Mouse (Mus musculus): Measurements from ENCODE around the gene 1110002E22Rik.

The 1110002E22Rik gene

DNA sequence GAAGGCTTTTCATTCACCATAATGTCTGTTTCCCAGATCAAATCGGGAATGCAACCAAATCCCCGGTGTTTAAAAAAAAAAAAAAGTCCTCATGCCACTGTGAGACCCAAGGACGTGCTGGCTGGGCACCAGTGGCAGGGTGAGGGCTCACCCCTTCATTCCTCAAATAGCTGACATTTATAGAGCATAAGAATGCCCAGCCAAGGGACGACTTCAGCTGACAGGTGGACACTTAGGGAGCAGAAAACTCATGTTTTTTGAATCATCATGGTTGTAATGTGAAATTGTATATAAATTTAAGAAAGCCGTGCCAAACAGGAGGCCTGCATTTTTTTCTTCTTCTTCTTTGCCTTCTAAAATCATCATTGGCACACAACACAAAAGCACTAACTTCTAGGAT lies 40.2 kb downstream of the 1110002E22Rik start:
- DNase-seq (ENCODE audit: low read depth, low spot score) = no peak

DNA sequence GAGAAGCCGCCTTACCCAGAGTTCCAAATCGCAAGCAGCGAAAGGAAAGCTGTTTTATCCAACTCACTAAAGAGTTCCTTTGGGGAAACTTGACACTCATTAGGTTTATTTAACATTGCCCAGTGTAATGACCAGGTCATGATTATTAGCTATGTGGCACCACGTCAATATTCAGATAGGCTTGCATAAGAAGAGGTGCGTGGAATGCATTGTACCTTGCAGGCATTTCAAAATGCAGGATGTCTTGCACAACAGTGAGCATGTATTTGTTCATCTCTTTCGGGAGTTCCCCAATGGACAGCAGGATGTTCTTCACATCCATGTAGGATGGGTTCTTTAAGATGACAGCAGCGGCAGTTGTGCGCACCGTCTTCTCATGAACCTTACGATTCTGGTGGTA lies 42.0 kb downstream of the 1110002E22Rik start:
- DNase-seq (ENCODE audit: low read depth, low spot score) = no peak

DNA sequence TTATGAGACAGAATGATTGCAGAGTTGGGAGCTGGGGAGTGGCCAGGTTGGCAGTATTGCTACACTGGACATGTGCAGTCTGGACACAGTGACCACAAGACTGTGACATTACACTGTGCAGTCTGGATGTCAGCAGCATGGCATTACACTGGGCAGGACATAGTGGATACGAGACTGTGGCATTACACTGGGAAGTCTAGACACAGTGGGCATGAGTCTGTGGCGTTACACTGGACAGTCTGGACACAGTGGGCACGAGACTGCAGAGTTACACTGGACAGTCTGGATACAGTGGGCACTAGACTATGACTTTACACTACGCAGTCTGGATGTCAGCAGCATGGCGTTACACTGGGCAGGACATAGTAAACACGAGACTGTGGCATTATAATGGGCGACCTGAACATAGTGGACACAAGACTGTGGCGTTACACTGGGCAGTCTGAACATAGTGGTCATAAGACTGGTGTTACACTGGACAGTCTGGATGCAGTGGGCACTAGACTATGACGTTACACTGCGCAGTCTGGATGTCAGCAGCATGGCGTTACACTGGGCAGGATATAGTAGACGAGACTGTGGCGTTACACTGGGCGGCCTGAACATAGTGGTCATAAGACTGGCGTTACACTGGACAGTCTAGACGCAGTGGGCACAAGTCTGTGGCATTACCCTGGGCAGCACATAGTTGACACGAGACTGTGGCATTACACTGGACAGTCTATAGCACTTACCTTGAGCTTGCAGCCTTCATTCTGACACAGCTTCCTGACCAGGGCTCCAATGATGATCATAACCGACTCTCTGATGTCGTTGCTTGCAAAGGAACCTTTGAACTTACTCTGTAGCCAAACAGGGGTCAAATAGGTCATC lies 46.3 kb downstream of the 1110002E22Rik start:
- DNase-seq (ENCODE audit: low read depth, low spot score) = no peak

GRCm38 (mm10) chr3:138114106-138114505 lies 49.3 kb downstream of the 1110002E22Rik start:
- no peak for DNase-seq (ENCODE audit: low read depth, low spot score)

GRCm38 (mm10) chr3:138116871-138117270 lies 52.0 kb downstream of the 1110002E22Rik start:
- DNase-seq (ENCODE audit: low read depth, low spot score) = no peak

DNA sequence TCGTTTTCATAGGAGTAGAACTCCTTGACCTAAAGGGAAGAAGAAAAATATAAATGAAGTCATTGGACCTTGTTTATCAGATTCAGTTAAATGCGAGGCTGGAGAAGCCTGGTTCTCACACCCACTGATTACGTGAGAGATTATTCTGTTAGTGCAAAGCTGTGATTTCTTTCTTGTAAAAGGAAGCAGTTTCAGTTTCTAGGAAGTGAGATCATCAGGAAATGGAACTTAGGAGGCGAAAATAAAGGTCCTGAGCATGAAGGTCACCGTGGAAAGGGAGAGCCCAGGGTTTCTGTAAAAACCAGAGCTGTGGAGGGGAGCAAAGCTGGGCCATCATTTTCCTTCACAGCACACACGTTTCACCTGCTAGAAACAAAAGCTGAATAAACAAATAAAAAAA lies 53.5 kb downstream of the 1110002E22Rik start:
- no peak for DNase-seq (ENCODE audit: low read depth, low spot score)

DNA sequence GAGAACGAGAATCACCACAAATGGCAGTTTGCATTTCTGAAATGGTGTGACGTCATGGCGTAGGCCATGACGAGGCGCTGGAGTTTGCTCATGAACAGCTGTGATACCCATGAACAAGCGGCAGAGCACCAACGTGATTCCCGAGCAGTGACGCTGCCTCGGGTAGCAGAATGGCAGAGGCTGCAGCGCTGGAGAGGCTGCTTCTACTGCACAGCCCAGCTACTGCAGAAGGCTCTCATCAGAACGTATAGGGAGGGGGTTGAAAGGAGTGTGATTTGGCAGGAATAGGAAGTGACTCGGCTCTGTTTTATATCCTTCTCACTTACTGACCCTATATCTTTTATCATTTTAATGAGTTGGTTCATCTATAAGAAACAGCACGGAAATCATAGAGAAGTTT lies 54.0 kb downstream of the 1110002E22Rik start:
- no peak for DNase-seq (ENCODE audit: low read depth, low spot score)

- no peak for DNase-seq (ENCODE audit: low read depth, low spot score)
These were observed 54.7 kb downstream of the 1110002E22Rik start for GRCm38 (mm10) chr3:138119444-138120105.

DNA sequence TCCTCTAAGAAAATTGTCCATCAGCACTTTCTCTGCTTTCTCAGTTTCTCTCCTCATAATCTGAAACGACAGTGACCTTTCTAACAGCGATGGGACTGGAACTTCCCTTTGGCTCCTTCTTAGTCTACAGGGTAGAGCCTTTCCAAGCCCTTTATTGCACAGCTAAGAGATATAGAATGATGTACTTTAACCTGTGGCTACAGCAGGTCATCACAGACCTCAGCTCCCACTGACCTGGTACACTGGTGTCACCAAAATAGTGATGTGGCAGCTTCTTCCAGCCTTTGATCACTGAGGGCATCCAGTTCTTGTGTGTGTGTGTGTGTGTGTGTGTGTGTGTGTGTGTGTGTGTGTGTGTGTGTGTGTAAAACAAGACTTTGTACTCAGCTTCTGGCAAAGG lies 56.6 kb downstream of the 1110002E22Rik start:
- no peak for DNase-seq (ENCODE audit: low read depth, low spot score)

DNA sequence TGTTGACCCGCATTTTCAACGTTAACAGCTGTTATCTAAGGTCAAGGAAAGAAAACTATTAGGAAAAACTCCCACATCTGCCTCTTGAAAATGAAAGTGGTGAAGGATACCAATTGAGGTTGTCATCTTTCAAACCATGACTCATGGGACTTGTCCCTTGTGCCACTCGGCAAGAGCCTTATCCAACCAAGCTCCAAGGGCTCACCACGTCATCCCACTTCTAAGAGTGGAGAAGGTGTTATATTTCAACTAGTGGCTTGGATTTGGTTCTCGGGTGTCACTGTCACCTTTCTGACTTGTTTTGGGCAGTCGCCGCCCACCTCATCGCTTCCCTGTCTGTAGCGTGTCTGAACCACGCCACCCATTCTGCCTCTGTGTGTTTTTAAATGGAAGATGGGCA lies 59.0 kb downstream of the 1110002E22Rik start:
- DNase-seq (ENCODE audit: low read depth, low spot score) = no peak

DNA sequence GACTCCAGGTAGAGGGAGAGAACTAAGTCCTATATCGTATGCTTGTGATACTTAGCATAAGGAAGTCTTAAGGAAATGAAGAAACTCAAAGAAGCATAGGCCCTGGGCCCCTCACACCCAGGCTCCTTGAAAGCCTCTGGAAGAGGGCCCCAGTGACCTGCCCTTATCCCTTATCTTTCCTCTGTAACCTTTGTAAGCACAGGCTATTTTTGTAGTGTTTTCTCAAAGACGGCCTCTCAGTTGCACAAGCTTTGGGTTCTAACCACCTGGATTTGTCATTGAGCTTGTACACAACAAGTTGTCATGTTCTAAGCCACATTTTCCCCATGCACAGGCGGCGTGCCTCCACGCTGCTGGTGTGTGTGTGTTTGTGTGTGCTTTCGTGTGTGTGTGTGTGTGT lies 64.3 kb downstream of the 1110002E22Rik start:
- DNase-seq (ENCODE audit: low read depth, low spot score) = no peak

GRCm38 (mm10) chr3:138130692-138131091 lies 65.8 kb downstream of the 1110002E22Rik start:
- DNase-seq (ENCODE audit: low read depth, low spot score) = no peak

Measured in forelimb bud, embryonic 11.5 days (tissue).